Mouse (Mus musculus) adrenal gland, postnatal 36 days (tissue): ENCODE results near the gene Cyp11a1. TPM values are rescaled to one million over a fixed set of nuclear protein-coding genes. Genes with fewer than 3 reads are reported as not detected.

Experiments
- total RNA-seq, 2 experiments: library from RNA; stranded (reverse); gene quantifications; 2 replicates each; pipeline ENCODE4 v1.2.3; 2021

The Cyp11a1 gene
- total RNA-seq, 2 experiments from 2014 or later = 6,616 to 8,202 TPM

Other genes with a start within 250 kb of the Cyp11a1 start
- 10 to 100 TPM; 60.4 to 72.2 TPM for gene Clk3, start 240.6 kb upstream of the Cyp11a1 start, total RNA-seq
- gene Arid3b, start 169.6 kb upstream of the Cyp11a1 start, total RNA-seq = 1 to 10 TPM; 3.8 to 6.7 TPM
- 10 to 100 TPM; 68.5 to 87.0 TPM for gene Ubl7, start 95.4 kb upstream of the Cyp11a1 start, total RNA-seq
- gene Sema7a, start 66.3 kb upstream of the Cyp11a1 start, total RNA-seq = 10 to 100 TPM in 1 of 2 experiments, 1 to 10 TPM in 1; 7.5 to 22.3 TPM
- 1 to 10 TPM; 1.2 to 2.1 TPM for gene Stra6, start 57.4 kb downstream of the Cyp11a1 start, total RNA-seq
- gene Ccdc33, start 112.4 kb downstream of the Cyp11a1 start, total RNA-seq = under 1 TPM in 1 of 2 experiments, not detected in 1; 0.99 TPM
- 10 to 100 TPM; 23.7 to 32.1 TPM for gene Islr, start 197.9 kb downstream of the Cyp11a1 start, total RNA-seq
- gene Islr2, start 197.9 kb downstream of the Cyp11a1 start, total RNA-seq = 1 to 10 TPM; 2.3 to 3.3 TPM
- 10 to 100 TPM; 22.4 to 24.2 TPM for gene Pml, start 243.4 kb downstream of the Cyp11a1 start, total RNA-seq
- 10 to 100 TPM; 15.7 to 19.2 TPM for gene Stoml1, start 246.8 kb downstream of the Cyp11a1 start, total RNA-seq